Mouse (Mus musculus): ENCODE data around the gene Gpkow. TPM values are rescaled to one million over a fixed set of nuclear protein-coding genes. Genes with fewer than 3 reads are reported as not detected.

Gpkow gene
- polyA plus RNA-seq, 1 experiment from 2014 or later: 40.2 TPM

DNA sequence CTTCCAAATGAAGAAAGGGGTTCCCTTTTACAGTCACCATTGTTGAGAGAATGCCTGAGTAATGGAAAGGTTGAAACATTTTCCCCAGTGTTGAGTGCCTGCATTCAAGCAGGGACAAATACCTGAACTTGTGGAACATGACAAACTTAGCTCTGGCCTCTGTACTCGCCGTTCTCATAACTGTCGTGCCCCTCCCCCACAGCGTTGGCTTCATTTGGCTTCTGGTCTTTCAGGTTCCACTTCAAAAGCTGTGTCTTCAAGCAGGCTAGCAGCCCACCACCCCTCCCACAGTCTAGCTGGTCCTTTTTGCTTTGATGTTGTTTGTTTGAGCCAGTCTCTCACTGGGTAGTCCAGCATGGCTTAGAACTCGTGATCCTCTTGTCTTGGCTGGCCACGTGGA, 24.2 kb upstream of the Gpkow start:
- Histone ChIP-seq H3K36me3 (peaks cover 6% of the 10 kb centered on the region; the same call in 1 of the 2 replicates), H3K9me3 (replicated peaks) (peaks cover 4% of the 10 kb centered on the region; the same call in 1 of the 2 replicates), H3K27ac (replicated peaks) (no peak overlapping the region), H3K4me1 (peaks cover 13% of the 10 kb centered on the region; the same call in 1 of the 2 replicates), H3K27me3 (ENCODE audit: low read depth, poor library complexity, severe bottlenecking) (peaks cover 28% of the 10 kb centered on the region), H3K4me3 (no peak overlapping the region)
- WGBS: 57% methylated on average over 6 of the region's 6 CpGs
- no peak for DNase-seq (ENCODE audit: low spot score)

GRCm38 (mm10) chrX:7673578-7674281, 23.2 kb upstream of the Gpkow start:
- H3K4me1 ChIP-seq: peaks cover 13% of the 10 kb centered on the region; the same call in 1 of the 2 replicates
- no peak for DNase-seq (ENCODE audit: low spot score)
- H3K36me3 ChIP-seq: peaks cover 5% of the 10 kb centered on the region; the same call in 1 of the 2 replicates
- no peak overlapping the region for H3K27ac ChIP-seq (replicated peaks)
- H3K9me3 ChIP-seq (replicated peaks): peaks cover 4% of the 10 kb centered on the region; the same call in 1 of the 2 replicates
- H3K4me3 ChIP-seq: 0 out of 2 replicates have a peak overlapping the region, but pooled peaks have one; percentile 34
- 27% methylated on average over 12 of the region's 12 CpGs for WGBS
- peaks cover 28% of the 10 kb centered on the region for H3K27me3 ChIP-seq (ENCODE audit: low read depth, poor library complexity, severe bottlenecking)

GRCm38 (mm10) chrX:7674284-7675000, 22.5 kb upstream of the Gpkow start:
- Histone ChIP-seq H3K36me3 (no peaks in the 10 kb centered on the region), H3K27me3 (ENCODE audit: low read depth, poor library complexity, severe bottlenecking) (peaks cover 28% of the 10 kb centered on the region), H3K4me1 (peaks cover 13% of the 10 kb centered on the region; the same call in 1 of the 2 replicates), H3K4me3 (peak overlapping the region; percentile 34), H3K9me3 (replicated peaks) (peaks cover 4% of the 10 kb centered on the region; the same call in 1 of the 2 replicates), H3K27ac (replicated peaks) (peak overlapping the region; percentile 17; the same call in 1 of the 2 replicates)
- WGBS: 32% methylated on average over 28 of the region's 28 CpGs
- no peak for DNase-seq (ENCODE audit: low spot score)

DNA sequence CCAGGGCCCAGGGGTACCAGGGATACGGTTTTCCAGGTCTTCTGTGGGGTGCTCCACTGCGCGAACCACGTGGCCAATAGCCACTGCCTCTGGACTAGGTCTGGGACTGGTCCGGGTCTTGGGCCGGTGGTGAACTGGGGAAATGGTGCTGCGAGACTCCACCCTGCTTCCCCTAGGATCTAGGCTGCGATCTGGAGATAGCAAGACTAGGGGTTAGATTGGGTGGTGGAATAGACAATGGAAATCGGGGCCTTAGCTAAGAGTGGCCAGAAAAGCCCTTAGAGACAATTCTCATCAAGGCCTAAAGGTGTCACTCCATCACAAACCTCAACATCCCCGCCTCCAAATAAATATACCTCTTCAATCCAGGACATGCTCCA, 21.9 kb upstream of the Gpkow start:
- Histone ChIP-seq H3K4me3 (peak overlapping the region; percentile 34), H3K27ac (replicated peaks) (peak overlapping the region; percentile 17; the same call in 1 of the 2 replicates), H3K36me3 (no peaks in the 10 kb centered on the region), H3K4me1 (peaks cover 13% of the 10 kb centered on the region; the same call in 1 of the 2 replicates), H3K9me3 (replicated peaks) (peaks cover 8% of the 10 kb centered on the region; the same call in 1 of the 2 replicates), H3K27me3 (ENCODE audit: low read depth, poor library complexity, severe bottlenecking) (peaks cover 28% of the 10 kb centered on the region)
- WGBS: 29% methylated on average over 10 of the region's 10 CpGs
- no peak for DNase-seq (ENCODE audit: low spot score)

- H3K27ac ChIP-seq (replicated peaks): no peak overlapping the region
- DNase-seq (ENCODE audit: low spot score): no peak
- H3K36me3 ChIP-seq: no peaks in the 10 kb centered on the region
- H3K4me1 ChIP-seq: 0 out of 2 replicates have a peak, but pooled peaks cover 5% of the 10 kb centered on the region
- peaks cover 23% of the 10 kb centered on the region for H3K27me3 ChIP-seq (ENCODE audit: low read depth, poor library complexity, severe bottlenecking)
- 52% methylated on average over 3 of the region's 3 CpGs for WGBS
- peaks cover 3% of the 10 kb centered on the region; the same call in 1 of the 2 replicates for H3K9me3 ChIP-seq (replicated peaks)
- no peak overlapping the region for H3K4me3 ChIP-seq
Measured at GRCm38 (mm10) chrX:7678986-7679385, 17.9 kb upstream of the Gpkow start.

DNA sequence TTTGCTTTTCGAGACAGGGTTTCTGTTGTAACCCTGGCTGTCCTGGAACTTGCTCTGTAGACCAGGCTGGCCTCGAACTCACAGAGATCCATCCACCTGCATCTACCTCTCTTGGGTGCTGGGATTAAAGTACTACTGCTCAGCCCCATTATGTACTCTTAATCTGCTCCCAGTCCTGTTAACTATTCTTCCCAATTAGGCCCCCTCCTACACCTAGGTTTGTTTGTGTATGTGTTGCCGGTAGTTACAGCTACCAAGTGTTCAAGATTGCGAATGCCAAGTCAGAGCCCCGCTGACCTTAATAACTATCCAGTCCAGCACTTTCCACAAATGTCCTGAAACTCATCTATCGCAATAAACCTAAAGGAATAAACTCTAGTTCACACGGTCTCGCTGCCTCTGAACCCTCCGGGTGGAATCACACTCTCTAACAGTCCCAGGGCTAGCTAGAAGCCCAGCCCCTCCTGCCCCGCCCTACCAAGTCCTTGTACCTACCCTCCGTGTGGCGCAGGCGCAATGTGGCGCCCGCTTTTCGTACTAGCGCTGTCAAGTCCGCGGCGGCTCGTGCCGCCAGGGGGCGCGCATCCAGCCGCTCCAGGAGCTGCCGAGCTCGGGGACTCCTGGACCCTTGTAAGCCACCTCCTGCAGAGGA, 17.4 kb upstream of the Gpkow start:
- peaks cover 19% of the 10 kb centered on the region; the same call in 1 of the 2 replicates for H3K27me3 ChIP-seq (ENCODE audit: low read depth, poor library complexity, severe bottlenecking)

DNA sequence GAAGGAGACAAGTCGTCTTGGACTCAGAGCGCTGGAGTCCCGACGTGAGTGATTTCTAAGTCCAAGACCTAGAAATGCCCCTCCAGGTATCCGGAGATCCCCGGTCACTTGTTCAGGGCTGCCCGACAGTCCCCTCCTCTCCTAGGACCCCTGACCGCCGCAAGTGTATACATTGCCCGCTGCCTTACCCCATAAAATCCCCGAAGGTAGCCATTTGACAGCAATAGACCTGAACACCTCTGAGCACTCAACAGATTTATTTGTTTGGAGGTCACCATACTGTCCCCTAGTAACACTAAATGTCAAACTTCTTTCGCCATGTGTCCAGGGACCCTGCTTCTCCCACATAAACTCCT, 16.9 kb upstream of the Gpkow start:
- Histone ChIP-seq H3K36me3 (no peaks in the 10 kb centered on the region), H3K4me3 (peak overlapping the region; percentile 48), H3K27me3 (ENCODE audit: low read depth, poor library complexity, severe bottlenecking) (peaks cover 16% of the 10 kb centered on the region; the same call in 1 of the 2 replicates), H3K27ac (replicated peaks) (no peak overlapping the region; the same call in 1 of the 2 replicates), H3K4me1 (no peaks in the 10 kb centered on the region), H3K9me3 (replicated peaks) (peaks cover 3% of the 10 kb centered on the region; the same call in 1 of the 2 replicates)
- DNase-seq (ENCODE audit: low spot score): no peak
- WGBS: 22% methylated on average over 12 of the region's 12 CpGs

More for the DNA sequence above, 17.4 kb upstream of the Gpkow start:
- 20% methylated on average over 27 of the region's 27 CpGs for WGBS
- H3K27ac ChIP-seq (replicated peaks): no peak overlapping the region; the same call in 1 of the 2 replicates
- H3K9me3 ChIP-seq (replicated peaks): peaks cover 3% of the 10 kb centered on the region; the same call in 1 of the 2 replicates
- H3K4me3 ChIP-seq: peak overlapping the region; percentile 48
- H3K36me3 ChIP-seq: no peaks in the 10 kb centered on the region
- H3K4me1 ChIP-seq: 0 out of 2 replicates have a peak, but pooled peaks cover 4% of the 10 kb centered on the region
- peak; percentile 88 for DNase-seq (ENCODE audit: low spot score)

DNA sequence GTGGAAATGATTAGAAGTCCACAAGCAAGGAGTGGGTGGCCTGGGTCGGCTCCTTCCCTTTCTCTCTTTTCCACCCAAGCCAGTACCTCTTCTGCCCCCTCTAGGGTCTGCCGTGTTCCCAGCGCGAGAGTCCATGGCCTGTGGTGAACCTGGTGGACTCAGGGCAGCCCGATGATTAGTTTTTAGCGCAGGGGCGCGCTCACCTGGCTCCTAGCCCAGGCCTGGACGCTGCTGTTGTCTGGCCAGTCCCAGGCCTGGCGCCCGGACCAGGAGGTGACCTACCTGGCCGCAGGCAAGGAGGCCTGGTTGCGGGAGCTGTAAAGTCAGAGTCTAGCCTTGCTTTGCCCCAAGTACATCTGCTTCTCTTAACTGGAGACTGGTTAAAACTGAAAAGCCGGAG, 16.1 kb upstream of the Gpkow start, which contains the start of gene Magix:
Gene Magix (minus strand): TSS at position 388 of the 400 bp plus-strand sequence.
- no peak within 1 kb of the TSS for H3K27ac ChIP-seq (replicated peaks)
- H3K27me3 ChIP-seq (ENCODE audit: low read depth, poor library complexity, severe bottlenecking): peaks cover 10% of the 10 kb centered on the region; the same call in 1 of the 2 replicates
- no peaks in the 10 kb centered on the region for H3K4me1 ChIP-seq
- H3K9me3 ChIP-seq (replicated peaks): peaks cover 3% of the 10 kb centered on the region; the same call in 1 of the 2 replicates
- H3K4me3 ChIP-seq: peak within 1 kb of the TSS; percentile 48
- 66% methylated on average over 14 of the region's 14 CpGs for WGBS
- DNase-seq (ENCODE audit: low spot score): no peak
- H3K36me3 ChIP-seq: no peaks in the 10 kb centered on the region

- Histone ChIP-seq H3K27me3 (ENCODE audit: low read depth, poor library complexity, severe bottlenecking) (no peaks in the 10 kb centered on the region), H3K36me3 (no peaks in the 10 kb centered on the region), H3K4me1 (no peaks in the 10 kb centered on the region), H3K4me3 (no peak overlapping the region), H3K9me3 (replicated peaks) (no peaks in the 10 kb centered on the region), H3K27ac (replicated peaks) (no peak overlapping the region)
- 91% methylated on average over 2 of the region's 2 CpGs for WGBS
- no peak for DNase-seq (ENCODE audit: low spot score)
Measured at GRCm38 (mm10) chrX:7688321-7688720, 8.6 kb upstream of the Gpkow start.

DNA sequence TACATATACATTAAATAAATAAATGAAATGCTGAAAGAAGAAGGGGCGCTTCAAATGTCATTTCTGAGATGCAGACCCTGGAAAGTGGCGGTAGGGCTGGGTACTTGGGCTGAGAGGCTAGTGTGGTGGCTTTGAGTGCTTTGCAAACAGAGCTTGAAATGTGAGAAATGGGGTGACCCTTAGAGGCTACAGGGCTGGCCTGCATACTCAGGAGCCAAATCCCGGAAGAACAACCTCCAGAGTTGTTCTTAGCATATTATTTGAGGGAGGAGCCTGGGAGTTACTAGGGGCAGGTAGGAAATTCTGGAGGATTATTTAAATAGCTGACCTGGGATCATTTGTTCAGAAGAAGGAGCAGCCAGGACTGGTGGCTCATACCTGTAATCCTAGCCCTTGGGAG, 6.4 kb upstream of the Gpkow start:
- Histone ChIP-seq H3K4me3 (no peak overlapping the region), H3K27ac (replicated peaks) (no peak overlapping the region), H3K4me1 (no peaks in the 10 kb centered on the region), H3K36me3 (no peaks in the 10 kb centered on the region), H3K27me3 (ENCODE audit: low read depth, poor library complexity, severe bottlenecking) (no peaks in the 10 kb centered on the region), H3K9me3 (replicated peaks) (no peaks in the 10 kb centered on the region)
- 67% methylated on average over 3 of the region's 3 CpGs for WGBS
- no peak for DNase-seq (ENCODE audit: low spot score)

DNA sequence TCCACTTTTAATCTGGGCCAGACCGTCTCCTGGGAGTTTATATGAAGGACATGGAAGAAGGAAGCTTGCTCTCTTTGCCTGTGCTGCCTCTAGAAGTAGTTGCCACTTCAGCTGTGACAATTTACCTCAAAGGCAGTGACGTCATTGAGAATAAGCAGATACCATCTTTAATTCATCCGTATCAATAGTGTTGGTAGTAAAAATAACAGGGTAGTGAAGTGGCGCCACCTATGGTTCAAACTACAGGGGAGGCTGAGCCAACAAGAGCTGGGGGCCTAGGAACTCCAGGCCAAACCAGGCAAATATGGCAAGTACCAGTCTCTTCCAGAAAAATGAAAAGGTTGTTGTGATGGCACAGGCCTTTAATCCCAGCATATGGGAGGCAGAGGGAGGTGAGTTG, 4.1 kb upstream of the Gpkow start:
- Histone ChIP-seq H3K27me3 (ENCODE audit: low read depth, poor library complexity, severe bottlenecking) (no peaks in the 10 kb centered on the region), H3K9me3 (replicated peaks) (no peaks in the 10 kb centered on the region), H3K4me3 (no peak overlapping the region), H3K4me1 (no peaks in the 10 kb centered on the region), H3K27ac (replicated peaks) (no peak overlapping the region), H3K36me3 (no peaks in the 10 kb centered on the region)
- WGBS: 51% methylated on average over 4 of the region's 4 CpGs
- no peak for DNase-seq (ENCODE audit: low spot score)

DNA sequence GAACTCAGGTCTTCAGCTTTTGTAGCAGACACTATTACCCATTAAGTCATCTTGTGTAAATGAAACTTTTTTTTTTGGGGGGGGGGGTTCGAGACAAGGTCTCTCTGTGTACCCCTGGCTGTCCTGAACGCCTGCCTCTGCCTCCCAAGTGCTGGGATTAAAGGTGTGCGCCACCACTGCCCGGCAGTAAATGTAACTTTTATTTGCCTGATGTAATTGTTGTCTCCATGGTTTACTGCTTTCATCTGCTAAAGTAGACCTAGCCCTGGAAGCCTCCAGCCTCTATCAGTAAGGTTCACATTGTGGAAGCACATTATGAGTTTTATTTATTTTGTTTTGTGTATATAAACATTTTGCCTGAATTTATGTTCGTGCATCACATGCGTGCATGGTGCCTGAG, 411 bp upstream of the Gpkow start:
- Histone ChIP-seq H3K9me3 (replicated peaks) (no peaks in the 10 kb centered on the region), H3K27me3 (ENCODE audit: low read depth, poor library complexity, severe bottlenecking) (no peaks in the 10 kb centered on the region), H3K4me1 (peaks cover 5% of the 10 kb centered on the region), H3K27ac (replicated peaks) (no peak overlapping the region), H3K4me3 (peak overlapping the region; percentile 64), H3K36me3 (peaks cover 29% of the 10 kb centered on the region)
- 46% methylated on average over 6 of the region's 6 CpGs for WGBS
- no peak for DNase-seq (ENCODE audit: low spot score)
